Mouse (Mus musculus): ENCODE measurements around the gene Gp9.
"Not testable (repeated sequence)": the region's sequence is repeated elsewhere in the genome, so short reads cannot be mapped to it uniquely, and the experiment has no call there.

The Gp9 gene

GRCm38 (mm10) chr6:87750184-87750910, 27.5 kb upstream of the Gp9 start:
- DNase-seq (ENCODE audit: low spot score in 2 of 2) = no peak

DNA sequence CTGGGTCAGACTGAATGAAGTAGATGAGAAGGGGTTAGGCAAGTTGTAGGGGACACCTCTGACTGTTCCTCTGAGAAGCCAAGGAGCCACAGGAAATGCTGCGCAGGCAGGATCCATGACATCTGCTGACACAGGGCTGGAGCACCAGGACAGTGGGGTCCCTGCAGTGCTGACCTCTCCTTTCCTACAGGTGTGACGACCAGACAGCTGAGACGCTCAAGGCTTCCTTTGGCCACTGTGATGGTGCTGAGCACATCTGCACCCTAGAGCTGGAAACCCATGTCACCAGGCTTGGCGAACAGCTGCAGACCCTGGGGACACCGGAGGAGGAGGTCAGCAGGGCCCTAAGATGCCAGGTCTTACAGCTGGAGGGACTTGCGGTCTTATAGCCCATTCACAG, 26.3 kb upstream of the Gp9 start:
- DNase-seq (ENCODE audit: low spot score in 2 of 2) = no peak

DNA sequence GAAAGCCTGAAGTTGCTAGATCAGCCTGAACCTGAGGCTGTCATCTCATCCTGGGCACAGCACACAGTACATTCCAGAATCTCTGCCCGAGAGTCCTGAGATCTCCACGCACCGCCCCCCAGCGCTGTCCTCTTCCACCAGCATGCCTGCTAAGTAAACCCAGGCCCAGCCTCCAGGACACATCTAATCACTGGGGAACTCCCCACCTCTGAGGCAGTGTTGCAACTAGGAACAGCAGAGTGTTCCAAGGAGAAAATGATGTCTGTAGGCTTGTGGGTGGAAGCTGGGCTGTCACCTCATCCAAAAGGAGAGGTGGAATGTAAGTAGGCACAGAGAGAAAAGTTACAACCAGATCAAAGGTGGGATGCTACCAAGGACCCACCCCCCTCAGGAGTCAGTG, 22.7 kb upstream of the Gp9 start:
- DNase-seq (ENCODE audit: low spot score in 2 of 2) = no peak

- DNase-seq (ENCODE audit: low spot score in 2 of 2) = no peak
These were observed 21.0 kb upstream of the Gp9 start for GRCm38 (mm10) chr6:87756896-87757295.

- DNase-seq (ENCODE audit: low spot score in 2 of 2) = no peak
These were observed 18.5 kb upstream of the Gp9 start for GRCm38 (mm10) chr6:87759404-87759803.

DNA sequence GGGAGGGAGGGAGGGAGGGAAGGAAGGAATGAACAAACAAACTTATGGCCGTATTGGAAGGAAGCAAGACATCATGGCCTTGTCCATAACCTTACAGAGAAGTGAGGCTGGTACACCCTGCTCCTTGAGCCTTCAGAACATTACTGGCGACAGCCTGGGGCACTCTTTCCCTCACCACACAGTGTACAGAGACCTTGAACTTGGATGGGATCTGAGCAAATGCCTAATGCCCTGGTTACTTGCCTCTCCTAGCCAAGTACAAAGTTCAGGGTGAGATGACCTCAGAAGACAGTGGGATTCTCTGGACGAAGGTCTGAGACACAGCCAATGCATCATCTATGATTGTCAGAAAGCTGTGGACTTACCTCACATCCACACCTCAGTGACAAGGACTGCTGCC, 18.0 kb upstream of the Gp9 start:
- DNase-seq (ENCODE audit: low spot score in 2 of 2) = no peak

GRCm38 (mm10) chr6:87762161-87762560, 15.7 kb upstream of the Gp9 start:
- no peak for DNase-seq (ENCODE audit: low spot score in 2 of 2)

DNA sequence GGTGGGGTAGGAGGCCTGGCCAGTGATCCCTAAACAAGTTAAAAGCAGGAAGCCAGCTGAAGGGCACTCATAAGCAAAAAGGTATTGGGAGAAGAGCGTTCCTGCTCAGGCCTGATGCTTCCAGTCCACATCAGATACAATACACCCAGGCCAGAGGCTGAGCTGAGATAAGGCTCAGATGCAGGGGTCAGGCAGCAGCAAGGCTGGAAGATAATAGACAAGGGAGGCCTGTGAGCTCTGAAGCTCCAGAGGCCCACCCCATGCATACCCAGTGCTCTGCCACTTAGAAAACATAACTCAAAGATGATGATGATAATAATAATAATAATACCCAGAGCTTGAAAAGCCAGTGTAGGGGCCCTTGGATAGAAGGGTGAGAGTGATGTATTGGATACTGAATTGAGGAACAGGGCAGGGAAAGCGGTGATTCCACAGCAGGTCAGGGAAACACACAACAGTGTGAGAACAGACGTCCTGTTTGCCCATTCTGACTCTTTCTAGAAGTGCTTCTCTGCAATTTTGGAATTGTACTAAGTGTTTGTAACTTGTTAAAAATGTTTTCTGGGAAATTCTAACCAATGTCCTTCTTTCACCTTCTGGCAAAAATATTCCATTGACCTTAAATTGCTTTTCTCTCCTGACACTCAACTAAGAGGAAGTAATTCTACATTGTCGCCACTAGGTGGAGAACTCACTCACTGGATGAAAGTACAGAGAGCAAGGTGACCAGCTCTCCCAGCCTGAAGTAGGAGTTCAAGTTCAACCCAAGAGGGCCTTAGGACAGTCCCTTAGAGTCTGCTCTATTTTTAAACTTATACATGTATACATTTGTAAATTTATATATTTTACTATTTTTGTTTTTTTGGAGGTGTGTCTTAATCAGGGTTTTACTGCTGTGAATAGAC, 14.2 kb upstream of the Gp9 start:
- no peak for DNase-seq (ENCODE audit: low spot score in 2 of 2)

- DNase-seq (ENCODE audit: low spot score in 2 of 2) = not testable (repeated sequence)
These were observed 13.6 kb upstream of the Gp9 start for GRCm38 (mm10) chr6:87764296-87764695.

DNA sequence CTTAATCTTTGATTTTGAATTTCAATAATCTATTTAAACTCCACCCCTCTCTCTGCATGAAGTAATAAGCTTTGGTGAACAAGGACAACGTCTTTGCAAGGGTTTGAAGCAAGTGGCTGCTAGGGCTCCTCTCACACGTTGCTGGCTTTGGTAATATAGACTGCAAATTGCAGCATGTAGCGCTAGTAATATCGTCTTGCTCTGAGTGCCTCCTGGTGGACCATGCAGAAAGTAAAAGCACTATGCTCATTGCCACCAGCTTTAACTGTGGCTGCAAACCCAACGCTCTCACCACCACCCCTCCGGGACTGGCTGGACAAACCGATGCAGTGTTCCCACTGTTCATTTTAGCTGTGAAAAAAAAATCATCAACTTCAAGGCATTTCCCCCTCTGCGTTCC, 7.2 kb upstream of the Gp9 start:
- DNase-seq (ENCODE audit: low spot score in 2 of 2) = no peak

GRCm38 (mm10) chr6:87774466-87774865, 3.4 kb upstream of the Gp9 start:
- DNase-seq (ENCODE audit: low spot score in 2 of 2) = no peak

GRCm38 (mm10) chr6:87774909-87775308, 3.0 kb upstream of the Gp9 start:
- DNase-seq (ENCODE audit: low spot score in 2 of 2) = no peak

DNA sequence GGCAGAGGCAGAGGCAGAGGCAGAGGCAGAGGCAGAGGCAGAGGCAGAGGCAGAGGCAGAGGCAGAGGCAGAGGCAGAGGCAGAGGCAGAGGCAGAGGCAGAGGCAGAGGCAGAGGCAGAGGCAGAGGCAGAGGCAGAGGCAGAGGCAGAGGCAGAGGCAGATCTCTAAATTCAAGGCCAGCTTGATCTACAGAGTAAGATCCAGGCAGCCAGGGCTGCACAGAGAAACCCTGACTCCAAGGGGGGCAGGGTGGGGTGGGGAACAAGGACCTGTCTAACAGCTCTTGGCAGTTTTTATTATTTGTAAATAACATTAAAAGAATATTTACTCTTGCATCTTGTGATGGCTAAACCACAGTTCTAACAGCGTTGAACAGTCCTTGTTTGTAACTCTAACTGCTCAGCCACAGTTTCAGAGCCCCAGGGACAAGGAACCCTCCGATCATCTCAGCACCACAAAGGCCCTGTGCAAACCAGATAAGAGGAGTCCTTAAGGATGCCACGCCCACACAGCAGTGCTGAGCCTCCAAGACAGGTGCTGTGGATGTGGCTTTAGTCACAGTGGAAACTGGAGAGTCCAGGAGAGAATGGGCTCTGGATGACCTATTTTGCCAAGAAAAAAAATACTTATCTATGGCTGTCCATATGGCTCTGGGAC, 2.2 kb upstream of the Gp9 start:
- no peak for DNase-seq (ENCODE audit: low spot score in 2 of 2)

- DNase-seq (ENCODE audit: low spot score in 2 of 2) = no peak
These were observed 1.2 kb upstream of the Gp9 start for GRCm38 (mm10) chr6:87776663-87777062.

- DNase-seq (ENCODE audit: low spot score in 2 of 2) = no peak
These were observed 662 bp downstream of the Gp9 start for GRCm38 (mm10) chr6:87778294-87779173.

GRCm38 (mm10) chr6:87779174-87780165, 1.6 kb downstream of the Gp9 start:
- no peak for DNase-seq (ENCODE audit: low spot score in 2 of 2)

DNA sequence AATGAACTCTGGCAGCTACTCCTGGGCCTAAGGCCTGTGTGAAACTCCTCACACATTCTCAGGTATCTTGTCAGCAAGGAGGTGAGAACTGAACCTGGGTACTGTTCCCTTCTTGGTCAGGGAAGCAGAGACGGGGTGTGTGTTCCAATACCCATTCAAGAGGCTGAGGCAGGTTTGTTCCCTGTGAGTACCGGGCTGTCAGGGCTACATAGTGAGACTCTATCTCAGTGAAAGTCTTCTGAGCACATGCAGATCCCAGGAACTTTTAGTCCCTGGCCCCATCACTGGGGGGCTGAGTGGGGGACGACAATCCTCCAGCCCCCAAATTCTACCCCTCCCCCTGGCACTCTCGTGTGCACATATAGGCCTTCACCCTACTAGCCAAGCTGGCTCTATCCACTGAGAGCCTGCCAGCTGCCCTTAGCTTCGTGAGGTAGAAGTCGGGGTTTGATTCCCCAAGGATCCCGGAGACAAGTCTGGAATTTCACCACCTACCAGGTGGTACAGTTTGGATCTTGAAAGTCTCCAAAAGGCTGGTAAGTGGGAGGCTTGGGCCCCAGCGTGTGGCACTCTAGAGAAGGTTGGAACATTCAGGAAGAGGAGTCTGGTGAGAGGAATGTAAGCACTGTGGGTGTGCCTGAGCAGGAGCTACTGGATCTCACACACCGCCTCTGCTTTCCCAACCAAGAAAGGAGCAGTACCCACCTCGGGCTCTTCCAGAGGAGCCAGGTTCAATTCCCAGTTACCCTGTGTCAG, 2.9 kb downstream of the Gp9 start:
- no peak for DNase-seq (ENCODE audit: low spot score in 2 of 2)

DNA sequence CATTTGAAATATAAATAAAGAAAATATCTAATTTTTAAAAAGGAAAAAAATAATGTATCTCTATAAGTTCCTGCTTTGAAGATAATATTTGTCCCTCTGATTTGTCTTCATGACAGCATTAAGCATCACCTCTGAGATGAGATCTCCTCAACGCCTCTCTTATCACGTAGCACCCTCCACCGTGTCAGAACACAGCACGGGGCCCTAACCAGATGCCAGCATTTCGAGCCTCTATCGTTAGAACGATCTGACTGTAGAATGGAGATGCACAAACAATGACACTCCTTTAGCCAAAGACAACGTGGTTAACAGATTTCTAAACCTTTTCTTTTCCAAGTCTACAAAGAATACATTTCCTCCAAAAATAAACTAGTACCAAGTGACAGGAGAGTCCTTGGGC, 6.2 kb downstream of the Gp9 start:
- DNase-seq (ENCODE audit: low spot score in 2 of 2) = no peak

- DNase-seq (ENCODE audit: low spot score in 2 of 2) = no peak
These were observed 8.7 kb downstream of the Gp9 start for GRCm38 (mm10) chr6:87786621-87787020.
